Mouse (Mus musculus) heart, adult 2 months (tissue): ENCODE measurements around the gene Clec16a. TPM values are rescaled to one million over a fixed set of nuclear protein-coding genes. Genes with fewer than 3 reads are reported as not detected.

Source experiments
- DNase-seq, 2 experiments: peaks; one replicate each; pipeline ENCODE4 v3.0.0; 2021
- H3K27ac ChIP-seq: fragments of 200-600 bp; 2 replicates; pipeline ENCODE4 v1.8.1; 2022
- H3K27me3 ChIP-seq: fragments of 200-500 bp; 2 replicates; pipeline ENCODE4 v1.6.1; 2012; ENCODE audit warnings: mild to moderate bottlenecking, low read length, inconsistent platforms, mixed read lengths; ENCODE audit not compliant: control insufficient read depth, insufficient read depth
- H3K36me3 ChIP-seq: fragments of 200-500 bp; 2 replicates; pipeline ENCODE4 v1.6.1; 2012; ENCODE audit warnings: low read length, inconsistent platforms; ENCODE audit not compliant: control insufficient read depth, insufficient read depth
- H3K4me1 ChIP-seq: fragments of 200-500 bp; 2 replicates; pipeline ENCODE4 v1.6.1; 2011; ENCODE audit warnings: low read length; ENCODE audit not compliant: control insufficient read depth, insufficient read depth
- H3K4me3 ChIP-seq: fragments of 200-600 bp; 2 replicates; pipeline ENCODE4 v1.8.1; 2022
- H3K79me2 ChIP-seq: fragments of 200-500 bp; replicated peaks from 2 replicates; pipeline ENCODE4 v1.6.1; 2012; ENCODE audit warnings: mild to moderate bottlenecking, inconsistent platforms, low read length, moderate library complexity, mixed read lengths; ENCODE audit not compliant: control insufficient read depth, insufficient read depth
- H3K9ac ChIP-seq: fragments of 200-500 bp; 2 replicates; pipeline ENCODE4 v1.6.1; 2012; ENCODE audit warnings: low read depth, mild to moderate bottlenecking, control low read depth, inconsistent platforms, low read length, mixed read lengths
- CTCF ChIP-seq: fragments of 200-600 bp; IDR thresholded peaks from 2 replicates; pipeline ENCODE4 v1.8.1; 2022; ENCODE audit warnings: antibody characterized with exemption, mild to moderate bottlenecking, moderate library complexity
- EP300 ChIP-seq: fragments of 200-500 bp; IDR thresholded peaks from 2 replicates; pipeline ENCODE4 v1.6.1; 2011; ENCODE audit warnings: low read depth, low read length, control low read depth; ENCODE audit not compliant: insufficient read depth
- POLR2A ChIP-seq: fragments of 200-500 bp; IDR thresholded peaks from 2 replicates; pipeline ENCODE4 v1.6.1; 2011; ENCODE audit warnings: mild to moderate bottlenecking, low read depth, low read length, control low read depth; ENCODE audit not compliant: insufficient read depth
- WGBS: fragments of 180-500 bp; shearing (Covaris S2); methylation state at CpG from one replicate; pipeline ENCODE4 v1.1.7; 2018; 5-methylcytosine and 5-hydroxymethylcytosine counted together
- intact Hi-C: fragments of 180-260 bp; cut with DNase I; formaldehyde crosslinking; loops from one replicate; pipeline ENCODE4 v1.15.1; 2025
- long read RNA-seq: library from polyadenylated mRNA; stranded (forward); transcript quantifications from one replicate; pipeline ENCODE4 v2.0.0, GENCODE M21; 2021
- polyA plus RNA-seq: library from polyadenylated mRNA; depleted of rRNA; stranded (reverse); fragments of >200 nt; gene quantifications from 2 replicates; pipeline ENCODE4 v1.2.3, GENCODE M21; 2012; rRNA removed
- total RNA-seq, 2 experiments: library from RNA; stranded (reverse); gene quantifications; 2 replicates each; pipeline ENCODE4 v1.2.3; 2021

Gene Clec16a
- total RNA-seq, result 10 to 100 TPM; 55.4 to 57.5 TPM
- 27.6 and 47.7 TPM in 2 replicates for polyA plus RNA-seq
- long read RNA-seq, partial matches to known transcripts, result 12 of 44 reads
- long read RNA-seq, other reads (novel, unspliced or antisense), result 32 of 44 reads

GRCm38 (mm10) chr16:10544995-10545622, at the start of gene Clec16a:
Gene Clec16a (plus strand): TSS chr16:10545339.
- 0 out of 2 replicates have a peak, but pooled peaks cover 1% of the 10 kb centered on the region for H3K36me3 ChIP-seq
- H3K27me3 ChIP-seq, result no peaks in the 10 kb centered on the region
- H3K4me3 ChIP-seq, result peak within 1 kb of the TSS; percentile 96
- peaks cover 6% of the 10 kb centered on the region for H3K79me2 ChIP-seq
- peak; percentile 96 to 98 for DNase-seq
- TF ChIP-seq EP300 (no peak), POLR2A (peak; percentile 81)
- WGBS, result under 1% methylated on average over 58 of the region's 58 CpGs
- peaks cover 9% of the 10 kb centered on the region for H3K4me1 ChIP-seq
- H3K27ac ChIP-seq, result peak within 1 kb of the TSS; percentile 80
- intact Hi-C loops, result loop anchor here (5.0 to 10.0 kb wide), 2 partner anchors 133 to 710 kb away; partner anchors contain the start of genes Gspt1 and Nubp1
- H3K9ac ChIP-seq, result peak within 1 kb of the TSS; percentile 90

GRCm38 (mm10) chr16:10495824-10496298, 49.3 kb upstream of the Clec16a start:
- intact Hi-C loops, result no loop called here
- H3K27ac ChIP-seq, result no peak overlapping the region
- no peaks in the 10 kb centered on the region for H3K27me3 ChIP-seq
- H3K4me1 ChIP-seq, result no peaks in the 10 kb centered on the region; the same call in 1 of the 2 replicates
- no peak for TF ChIP-seq CTCF
- TF ChIP-seq EP300, result no peak
- TF ChIP-seq POLR2A, result no peak
- H3K9ac ChIP-seq, result no peak overlapping the region
- DNase-seq, result no peak
- H3K36me3 ChIP-seq, result no peaks in the 10 kb centered on the region
- no peaks in the 10 kb centered on the region for H3K79me2 ChIP-seq
- WGBS, result 55% methylated on average over 2 of the region's 2 CpGs
- no peak overlapping the region for H3K4me3 ChIP-seq

- no peak for DNase-seq
- no peaks in the 10 kb centered on the region; the same call in 1 of the 2 replicates for H3K4me1 ChIP-seq
- intact Hi-C loops, result no loop called here
Observed at GRCm38 (mm10) chr16:10498096-10498602, 47.0 kb upstream of the Clec16a start.

GRCm38 (mm10) chr16:10499122-10499521, 46.0 kb upstream of the Clec16a start:
- H3K27ac ChIP-seq, result no peak overlapping the region
- no peaks in the 10 kb centered on the region for H3K79me2 ChIP-seq
- H3K9ac ChIP-seq, result no peak overlapping the region
- no peaks in the 10 kb centered on the region for H3K36me3 ChIP-seq
- no peak for DNase-seq
- TF ChIP-seq CTCF, result no peak
- no peak for TF ChIP-seq POLR2A
- no peak for TF ChIP-seq EP300
- no peak overlapping the region for H3K4me3 ChIP-seq
- no peaks in the 10 kb centered on the region for H3K27me3 ChIP-seq
- intact Hi-C loops, result no loop called here
- WGBS, result 62% methylated on average over 1 of the region's 1 CpGs
- no peaks in the 10 kb centered on the region; the same call in 1 of the 2 replicates for H3K4me1 ChIP-seq

More at GRCm38 (mm10) chr16:10498096-10498602, 47.0 kb upstream of the Clec16a start:
- no peak overlapping the region for H3K4me3 ChIP-seq
- WGBS, result 25% methylated on average over 5 of the region's 5 CpGs
- no peaks in the 10 kb centered on the region for H3K36me3 ChIP-seq
- no peaks in the 10 kb centered on the region for H3K79me2 ChIP-seq
- TF ChIP-seq POLR2A, result no peak
- TF ChIP-seq CTCF, result no peak
- TF ChIP-seq EP300, result no peak
- H3K9ac ChIP-seq, result no peak overlapping the region
- no peaks in the 10 kb centered on the region for H3K27me3 ChIP-seq
- H3K27ac ChIP-seq, result no peak overlapping the region

- H3K27me3 ChIP-seq, result no peaks in the 10 kb centered on the region
- no peak for DNase-seq
- intact Hi-C loops, result no loop called here
- 16% methylated on average over 8 of the region's 8 CpGs for WGBS
- no peaks in the 10 kb centered on the region; the same call in 1 of the 2 replicates for H3K4me1 ChIP-seq
- no peak overlapping the region for H3K9ac ChIP-seq
- TF ChIP-seq CTCF, result no peak
- TF ChIP-seq EP300, result no peak
- TF ChIP-seq POLR2A, result no peak
- H3K79me2 ChIP-seq, result no peaks in the 10 kb centered on the region
- no peak overlapping the region for H3K27ac ChIP-seq
- no peaks in the 10 kb centered on the region for H3K36me3 ChIP-seq
- H3K4me3 ChIP-seq, result no peak overlapping the region
Observed at GRCm38 (mm10) chr16:10501865-10502264, 43.3 kb upstream of the Clec16a start.

- no peaks in the 10 kb centered on the region; the same call in 1 of the 2 replicates for H3K4me1 ChIP-seq
- H3K79me2 ChIP-seq, result no peaks in the 10 kb centered on the region
- no peak overlapping the region for H3K4me3 ChIP-seq
- no peak for DNase-seq
- intact Hi-C loops, result no loop called here
- 60% methylated on average over 2 of the region's 2 CpGs for WGBS
- H3K27me3 ChIP-seq, result no peaks in the 10 kb centered on the region
- H3K27ac ChIP-seq, result no peak overlapping the region
- TF ChIP-seq CTCF (no peak), EP300 (no peak), POLR2A (no peak)
- H3K9ac ChIP-seq, result no peak overlapping the region
- H3K36me3 ChIP-seq, result no peaks in the 10 kb centered on the region
Observed at GRCm38 (mm10) chr16:10503058-10503457, 42.1 kb upstream of the Clec16a start.
